Mouse (Mus musculus): ENCODE measurements at regions not wholly inside any gene's neighbourhood (a gene's known extent, or its start where the extent isn't known, plus 50 kb on each side); places are given as distances from the start of the nearest gene placed in this dataset.

DNA sequence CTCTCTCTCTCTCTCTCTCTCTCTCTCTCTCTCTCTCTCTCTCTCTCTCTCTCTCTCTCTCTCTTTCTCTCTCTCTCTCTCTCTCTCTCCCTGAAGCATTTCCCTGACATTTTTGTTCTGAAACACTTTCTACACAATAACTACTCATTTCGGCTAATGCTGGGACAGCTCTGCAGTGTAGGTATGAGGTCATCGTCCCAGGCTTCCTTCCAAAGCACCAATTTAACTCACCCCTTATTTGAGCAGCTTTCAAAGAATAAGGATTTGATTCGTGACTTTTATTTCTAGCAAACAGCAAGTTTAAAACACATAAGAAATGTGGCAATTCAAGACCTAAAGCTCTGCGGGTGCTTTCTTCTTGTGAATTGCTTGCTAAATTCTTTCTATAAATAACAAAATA, 55.0 kb upstream of the Camk2d start:
- POLR2A ChIA-PET, result no interaction called here
- CTCF ChIA-PET, result interaction anchor here (1.1 kb wide), 2 partner anchors 15 to 23 kb away, joined by 3 read pairs; no protein-coding TSS in a partner anchor
- no peaks in the 10 kb centered on the region for H3K27me3 ChIP-seq
- DNase-seq (ENCODE audit: low read depth, low spot score) (no peak), ATAC-seq (no peak)
- in situ Hi-C loops (cut with MboI; ENCODE audit: low pct_unique_long_range_greater_than_20kb), result no loop called here
- no peak for TF ChIP-seq CTCF (IDR thresholded peaks at IDR 0.05)

All from Patski (cell line).